Mouse (Mus musculus) ES-E14 (cell line): ENCODE measurements at regions not wholly inside any gene's neighbourhood (a gene's known extent, or its start where the extent isn't known, plus 50 kb on each side); places are given as distances from the start of the nearest gene placed in this dataset.

Source experiments
- CHD2 ChIP-seq: IDR thresholded peaks from 2 replicates; pipeline ENCODE4 v1.6.1; 2014; ENCODE audit warnings: mild to moderate bottlenecking, low read depth, low read length, inconsistent platforms
- HCFC1 ChIP-seq: IDR thresholded peaks from 2 replicates; pipeline ENCODE4 v1.6.1; 2012; ENCODE audit warnings: low read length, inconsistent platforms, borderline replicate concordance; ENCODE audit not compliant: insufficient read depth
- MAFK ChIP-seq: IDR thresholded peaks from 2 replicates; pipeline ENCODE4 v1.6.1; 2014; ENCODE audit warnings: mild to moderate bottlenecking, low read depth, low read length, inconsistent platforms; ENCODE audit not compliant: insufficient read depth
- ZC3H11A ChIP-seq: IDR thresholded peaks from 2 replicates; pipeline ENCODE4 v1.6.1; 2012; ENCODE audit warnings: low read depth, mild to moderate bottlenecking, inconsistent platforms, low read length, borderline replicate concordance
- ZNF384 ChIP-seq: IDR thresholded peaks from 2 replicates; pipeline ENCODE4 v1.6.1; 2012; ENCODE audit warnings: low read depth, low read length, inconsistent platforms

DNA sequence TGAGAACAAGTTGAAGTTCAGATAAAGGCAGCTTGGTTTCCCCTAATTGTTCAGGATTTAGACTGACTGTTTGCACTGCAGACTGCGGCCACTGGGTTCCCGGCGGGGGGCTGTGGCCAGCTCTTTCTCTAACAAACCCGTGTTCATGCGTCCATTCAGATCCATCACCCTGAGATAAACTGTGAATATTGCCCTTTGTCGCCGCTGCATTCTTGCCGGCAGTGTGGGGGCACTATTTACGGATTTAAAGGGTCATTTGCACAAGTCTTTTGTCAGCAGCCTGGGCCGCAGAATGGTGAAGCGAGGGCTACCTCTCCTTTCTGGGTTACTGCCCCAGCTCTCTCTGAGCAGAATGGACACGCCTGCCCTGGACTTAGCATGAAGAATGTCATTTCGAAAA, 216.6 kb downstream of the Mycn start:
- TF ChIP-seq HCFC1 (no peak), MAFK (no peak), ZNF384 (no peak), ZC3H11A (no peak), CHD2 (no peak)
